Mouse (Mus musculus) midbrain, embryonic 11.5 days (tissue): ENCODE measurements around the gene Spdye4a. TPM values are rescaled to one million over a fixed set of nuclear protein-coding genes. Genes with fewer than 3 reads are reported as not detected.

Experiments
- ATAC-seq: fragments of 200-750 bp; cut with Nextera tagmentation; 2 replicates; pipeline ENCODE4 v1.8.0; 2017; ENCODE audit warnings: moderate TSS enrichment, moderate library complexity; ENCODE audit not compliant: low FRiP score
- DNase-seq: peaks from one replicate; pipeline ENCODE4 v3.0.0; 2015; ENCODE audit warnings: low spot score; ENCODE audit errors: missing footprints
- H3K27ac ChIP-seq: fragments of 300-500 bp; sonication (generic); 2 replicates; pipeline ENCODE4 v1.5.1; 2014; ENCODE audit warnings: low read depth, low read length
- H3K27me3 ChIP-seq: fragments of 300-500 bp; sonication (generic); 2 replicates; pipeline ENCODE4 v1.6.1; 2014; ENCODE audit warnings: mild to moderate bottlenecking, low read length, moderate library complexity, mixed read lengths; ENCODE audit not compliant: control insufficient read depth, insufficient read depth
- H3K36me3 ChIP-seq: fragments of 300-500 bp; sonication (generic); 2 replicates; pipeline ENCODE4 v1.6.1; 2014; ENCODE audit warnings: mild to moderate bottlenecking, low read length, moderate library complexity, mixed read lengths; ENCODE audit not compliant: control insufficient read depth, insufficient read depth
- H3K4me1 ChIP-seq: fragments of 300-500 bp; sonication (generic); 2 replicates; pipeline ENCODE4 v1.6.1; 2014; ENCODE audit warnings: low read length; ENCODE audit not compliant: control insufficient read depth, insufficient read depth
- H3K4me2 ChIP-seq: fragments of 300-500 bp; sonication (generic); 2 replicates; pipeline ENCODE4 v1.6.1; 2014; ENCODE audit warnings: mild to moderate bottlenecking, moderate library complexity
- H3K4me3 ChIP-seq: fragments of 300-500 bp; sonication (generic); 2 replicates; pipeline ENCODE4 v1.5.1; 2014; ENCODE audit warnings: low read depth, low read length
- H3K9ac ChIP-seq: fragments of 300-500 bp; sonication (generic); 2 replicates; pipeline ENCODE4 v1.6.1; 2014; ENCODE audit warnings: low read length
- H3K9me3 ChIP-seq: fragments of 300-500 bp; sonication (generic); 2 replicates; pipeline ENCODE4 v1.6.1; 2016; ENCODE audit warnings: low read length; ENCODE audit not compliant: control insufficient read depth
- WGBS: fragments of 180-500 bp; shearing (Covaris S2); extraction: QIAGEN DNeasy Blood & Tissue Kit; methylation state at CpG from one replicate; pipeline ENCODE4 v1.1.7; 2014; 5-methylcytosine and 5-hydroxymethylcytosine counted together
- polyA plus RNA-seq: library from polyadenylated mRNA; unstranded; fragments of >200 nt; fragmentation: Nextera tagmentation; extraction: Ambion mirVana; gene quantifications from 2 replicates; pipeline ENCODE4 v1.2.1, GENCODE M21; 2014

Spdye4a gene
- polyA plus RNA-seq, 1 experiment from 2014 or later, result not detected

- Histone ChIP-seq H3K36me3 (peaks cover 7% of the 10 kb centered on the region), H3K4me3 (no peak overlapping the region), H3K27ac (no peak overlapping the region), H3K4me2 (no peak overlapping the region), H3K27me3 (no peaks in the 10 kb centered on the region), H3K9me3 (no peaks in the 10 kb centered on the region), H3K9ac (no peak overlapping the region), H3K4me1 (peaks cover 16% of the 10 kb centered on the region)
- DNase-seq (no peak), ATAC-seq (no peak)
- 89% methylated on average over 6 of the region's 6 CpGs for WGBS
Observed at GRCm38 (mm10) chr5:143266794-143267193, 40.1 kb upstream of the Spdye4a start.

GRCm38 (mm10) chr5:143265409-143265808 is 38.7 kb upstream of the Spdye4a start:
- Histone ChIP-seq H3K27me3 (no peaks in the 10 kb centered on the region), H3K4me2 (no peak overlapping the region), H3K9me3 (no peaks in the 10 kb centered on the region), H3K36me3 (peaks cover 15% of the 10 kb centered on the region), H3K9ac (no peak overlapping the region), H3K27ac (no peak overlapping the region), H3K4me3 (no peak overlapping the region), H3K4me1 (peaks cover 10% of the 10 kb centered on the region)
- ATAC-seq (no peak), DNase-seq (no peak)
- 74% methylated on average over 1 of the region's 1 CpGs for WGBS

GRCm38 (mm10) chr5:143264689-143265088 is 38.0 kb upstream of the Spdye4a start:
- H3K9me3 ChIP-seq, result no peaks in the 10 kb centered on the region
- H3K27me3 ChIP-seq, result no peaks in the 10 kb centered on the region
- peaks cover 7% of the 10 kb centered on the region for H3K4me1 ChIP-seq
- no peak overlapping the region for H3K4me2 ChIP-seq
- H3K36me3 ChIP-seq, result peaks cover 17% of the 10 kb centered on the region
- no peak overlapping the region for H3K9ac ChIP-seq
- ATAC-seq (no peak), DNase-seq (no peak)
- WGBS, result 93% methylated on average over 10 of the region's 10 CpGs
- no peak overlapping the region for H3K27ac ChIP-seq
- H3K4me3 ChIP-seq, result no peak overlapping the region

- no peaks in the 10 kb centered on the region for H3K4me1 ChIP-seq
- no peak overlapping the region for H3K4me3 ChIP-seq
- H3K27me3 ChIP-seq, result peaks cover 13% of the 10 kb centered on the region
- DNase-seq, result no peak
- 94% methylated on average over 8 of the region's 8 CpGs for WGBS
- no peak overlapping the region for H3K4me2 ChIP-seq
- H3K27ac ChIP-seq, result no peak overlapping the region
- no peak for ATAC-seq
- peaks cover 22% of the 10 kb centered on the region for H3K36me3 ChIP-seq
- H3K9ac ChIP-seq, result no peak overlapping the region
- no peaks in the 10 kb centered on the region for H3K9me3 ChIP-seq
Observed at GRCm38 (mm10) chr5:143261636-143262035, 34.9 kb upstream of the Spdye4a start.

GRCm38 (mm10) chr5:143255802-143256201 is 29.1 kb upstream of the Spdye4a start:
- H3K9me3 ChIP-seq, result no peaks in the 10 kb centered on the region
- no peak overlapping the region for H3K27ac ChIP-seq
- peaks cover 14% of the 10 kb centered on the region for H3K4me1 ChIP-seq
- peaks cover 65% of the 10 kb centered on the region for H3K27me3 ChIP-seq
- no peak overlapping the region for H3K9ac ChIP-seq
- peaks cover 16% of the 10 kb centered on the region for H3K36me3 ChIP-seq
- no peak overlapping the region for H3K4me3 ChIP-seq
- ATAC-seq (no peak), DNase-seq (peak; percentile 87)
- no peak overlapping the region for H3K4me2 ChIP-seq
- WGBS, result 78% methylated on average over 5 of the region's 5 CpGs

- WGBS, result 11% methylated on average over 24 of the region's 24 CpGs
- Histone ChIP-seq H3K4me2 (no peak overlapping the region), H3K4me3 (no peak overlapping the region), H3K4me1 (peaks cover 14% of the 10 kb centered on the region), H3K27me3 (peaks cover 65% of the 10 kb centered on the region), H3K36me3 (peaks cover 10% of the 10 kb centered on the region; the same call in 1 of the 2 replicates), H3K9me3 (no peaks in the 10 kb centered on the region), H3K27ac (no peak overlapping the region), H3K9ac (no peak overlapping the region)
- peak; percentile 90 for DNase-seq
- ATAC-seq, result no peak
Observed at GRCm38 (mm10) chr5:143255131-143255519, 28.4 kb upstream of the Spdye4a start.

GRCm38 (mm10) chr5:143254487-143255130 is 27.9 kb upstream of the Spdye4a start:
- Histone ChIP-seq H3K4me2 (no peak overlapping the region), H3K4me3 (peak overlapping the region; percentile 35; the same call in 1 of the 2 replicates), H3K36me3 (peaks cover 10% of the 10 kb centered on the region; the same call in 1 of the 2 replicates), H3K27me3 (peaks cover 65% of the 10 kb centered on the region), H3K27ac (no peak overlapping the region), H3K9me3 (no peaks in the 10 kb centered on the region), H3K9ac (no peak overlapping the region), H3K4me1 (peaks cover 14% of the 10 kb centered on the region)
- DNase-seq, result no peak
- 0 out of 2 replicates have a peak, but pooled peaks have one; percentile 22 for ATAC-seq
- 4% methylated on average over 66 of the region's 66 CpGs for WGBS

- Histone ChIP-seq H3K4me1 (peaks cover 14% of the 10 kb centered on the region), H3K27ac (no peak overlapping the region), H3K9me3 (no peaks in the 10 kb centered on the region), H3K4me2 (peak overlapping the region; percentile 53), H3K4me3 (peak overlapping the region; percentile 35), H3K27me3 (peaks cover 65% of the 10 kb centered on the region), H3K36me3 (peaks cover 10% of the 10 kb centered on the region; the same call in 1 of the 2 replicates), H3K9ac (peak overlapping the region; percentile 24; the same call in 1 of the 2 replicates)
- ATAC-seq (0 out of 2 replicates have a peak, but pooled peaks have one; percentile 8), DNase-seq (peak; percentile 94)
- 3% methylated on average over 78 of the region's 81 CpGs for WGBS
Observed at GRCm38 (mm10) chr5:143253881-143254486, 27.3 kb upstream of the Spdye4a start.

GRCm38 (mm10) chr5:143253186-143253880 is 26.6 kb upstream of the Spdye4a start:
- ATAC-seq, result peak; percentile 19; the same call in 1 of the 2 replicates
- peaks cover 65% of the 10 kb centered on the region for H3K27me3 ChIP-seq
- H3K9me3 ChIP-seq, result no peaks in the 10 kb centered on the region
- DNase-seq, result peak; percentile 95
- H3K4me3 ChIP-seq, result peak overlapping the region; percentile 35
- 2% methylated on average over 103 of the region's 103 CpGs for WGBS
- peaks cover 14% of the 10 kb centered on the region for H3K4me1 ChIP-seq
- H3K36me3 ChIP-seq, result peaks cover 13% of the 10 kb centered on the region; the same call in 1 of the 2 replicates
- H3K4me2 ChIP-seq, result peak overlapping the region; percentile 53
- no peak overlapping the region for H3K9ac ChIP-seq
- H3K27ac ChIP-seq, result no peak overlapping the region
